Mouse (Mus musculus): ENCODE results near the gene Slc7a10.

The Slc7a10 gene

DNA sequence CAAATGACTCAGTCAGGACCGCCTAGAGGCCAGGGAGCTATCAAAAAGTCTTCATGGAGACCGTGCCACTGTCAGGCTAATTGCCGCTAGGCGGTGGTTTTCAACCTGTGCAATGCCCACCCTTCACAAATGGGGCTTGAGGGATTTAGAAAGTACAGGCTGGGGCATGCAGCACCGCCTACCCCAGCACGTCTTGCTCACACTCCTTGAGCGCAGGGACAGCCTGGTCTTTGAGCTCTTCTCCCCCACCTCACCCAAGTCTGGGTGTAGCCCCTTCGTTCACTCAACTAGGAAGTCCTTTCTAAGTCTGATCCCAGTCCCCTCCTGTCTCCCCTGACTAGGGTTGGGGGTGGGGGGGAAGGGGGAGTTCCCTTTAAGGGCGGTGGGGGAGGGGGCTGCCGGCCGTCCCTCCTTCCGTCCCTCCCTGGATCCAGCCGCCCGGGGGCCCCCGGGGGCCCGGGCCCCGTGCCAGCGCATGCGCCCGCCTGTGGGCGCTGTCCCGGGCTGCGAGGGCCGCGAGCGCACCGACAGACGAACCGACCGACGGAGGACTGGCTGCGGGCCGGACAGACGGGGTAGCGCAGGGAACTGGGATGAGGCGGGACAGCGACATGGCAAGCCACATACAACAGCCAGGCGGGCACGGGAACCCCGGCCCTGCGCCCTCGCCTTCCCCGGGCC, at the start of gene Slc7a10:
Slc7a10 (plus strand) TSS at position 497 of the 681 bp plus-strand sequence.
- DNase-seq (ENCODE audit: low spot score in 2 of 2), result no peak

GRCm38 (mm10) chr7:35137524-35137923, 48.7 kb upstream of the Slc7a10 start:
- no peak for DNase-seq (ENCODE audit: low spot score in 2 of 2)

DNA sequence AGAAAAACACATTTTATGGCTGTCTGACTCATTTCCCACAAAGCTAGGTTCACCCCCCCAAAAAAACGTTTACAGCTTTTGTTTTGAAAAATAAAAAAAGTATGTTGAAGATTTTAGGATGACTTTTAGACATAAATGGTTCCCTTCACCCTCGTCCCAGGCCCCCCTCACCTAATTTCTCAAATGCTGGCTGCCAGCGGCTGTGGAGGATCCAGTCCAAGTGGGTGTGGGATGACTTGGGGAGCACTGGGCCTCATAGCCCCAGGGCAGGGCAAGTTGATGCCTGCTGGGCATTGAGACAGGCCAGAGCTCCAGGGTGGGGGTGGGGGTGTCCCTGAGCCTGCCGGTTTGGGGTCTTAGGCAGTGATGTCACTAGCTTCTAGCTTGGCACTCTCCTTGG, 47.7 kb upstream of the Slc7a10 start:
- no peak for DNase-seq (ENCODE audit: low spot score in 2 of 2)

DNA sequence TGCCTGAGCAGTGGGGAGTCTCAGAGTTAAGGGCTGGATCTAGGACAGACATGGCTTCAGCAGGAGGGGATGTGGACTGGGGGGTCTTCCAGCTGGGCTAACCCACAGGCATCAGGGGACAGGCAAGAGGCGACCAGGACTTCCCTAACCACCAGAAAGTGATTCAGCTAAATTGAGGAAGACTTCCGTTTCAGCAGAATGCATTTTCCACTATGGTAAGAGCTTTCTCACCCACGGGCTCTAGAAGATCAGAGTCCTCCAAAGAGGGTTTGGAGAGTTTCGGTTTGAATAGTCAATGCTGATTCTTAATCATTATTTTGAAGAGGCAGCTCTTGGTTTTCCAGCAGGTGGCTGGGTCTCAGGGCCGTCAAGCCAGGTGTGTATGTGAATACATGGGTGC, 46.3 kb upstream of the Slc7a10 start:
- no peak for DNase-seq (ENCODE audit: low spot score in 2 of 2)

- no peak for DNase-seq (ENCODE audit: low spot score in 2 of 2)
These were observed 44.7 kb upstream of the Slc7a10 start for GRCm38 (mm10) chr7:35141519-35141918.

GRCm38 (mm10) chr7:35142522-35142921, 43.7 kb upstream of the Slc7a10 start:
- DNase-seq (ENCODE audit: low spot score in 2 of 2), result no peak

- DNase-seq (ENCODE audit: low spot score in 2 of 2), result no peak
These were observed 42.1 kb upstream of the Slc7a10 start for GRCm38 (mm10) chr7:35143864-35144618.

DNA sequence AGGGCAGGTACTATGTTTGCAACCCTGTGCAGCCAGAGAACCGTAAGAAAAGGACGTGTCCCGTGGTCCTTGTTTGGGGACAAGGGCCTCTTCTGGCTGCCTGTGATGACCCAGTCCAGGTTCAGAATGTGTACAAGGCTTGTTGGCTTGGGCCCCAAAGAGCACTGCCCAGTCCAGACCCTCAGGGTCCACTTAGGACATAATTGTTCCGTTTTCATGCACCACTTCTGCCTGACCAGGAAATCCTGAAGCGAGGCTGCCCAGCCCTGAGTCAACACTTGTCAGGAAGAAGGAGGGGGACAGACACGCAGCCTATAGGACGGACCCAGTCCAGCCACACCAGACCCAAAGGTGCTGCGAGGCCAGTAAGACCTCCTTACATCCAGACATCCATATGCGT, 41.1 kb upstream of the Slc7a10 start:
- DNase-seq (ENCODE audit: low spot score in 2 of 2), result no peak

GRCm38 (mm10) chr7:35146269-35146668, 39.9 kb upstream of the Slc7a10 start:
- DNase-seq (ENCODE audit: low spot score in 2 of 2), result no peak

- DNase-seq (ENCODE audit: low spot score in 2 of 2), result no peak
These were observed 36.4 kb upstream of the Slc7a10 start for GRCm38 (mm10) chr7:35149616-35150433.

DNA sequence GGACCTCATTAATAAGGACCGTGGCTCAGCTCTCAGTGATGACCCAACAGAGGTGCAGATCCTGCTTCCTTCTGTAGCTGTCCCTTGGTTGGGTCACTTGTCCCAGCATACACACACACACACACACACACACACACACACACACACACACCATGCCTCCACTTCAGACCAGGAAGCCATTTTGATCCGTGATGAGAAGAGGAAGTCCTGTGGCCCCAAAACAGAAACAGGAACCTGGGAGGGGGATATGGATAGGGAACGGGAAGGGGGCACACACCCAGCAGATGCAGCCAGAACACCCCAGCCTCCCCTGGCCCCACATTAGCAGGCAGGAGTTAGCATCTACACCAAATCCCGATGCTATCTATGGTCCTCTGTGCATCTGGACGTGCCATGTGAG, 35.3 kb upstream of the Slc7a10 start:
- no peak for DNase-seq (ENCODE audit: low spot score in 2 of 2)

DNA sequence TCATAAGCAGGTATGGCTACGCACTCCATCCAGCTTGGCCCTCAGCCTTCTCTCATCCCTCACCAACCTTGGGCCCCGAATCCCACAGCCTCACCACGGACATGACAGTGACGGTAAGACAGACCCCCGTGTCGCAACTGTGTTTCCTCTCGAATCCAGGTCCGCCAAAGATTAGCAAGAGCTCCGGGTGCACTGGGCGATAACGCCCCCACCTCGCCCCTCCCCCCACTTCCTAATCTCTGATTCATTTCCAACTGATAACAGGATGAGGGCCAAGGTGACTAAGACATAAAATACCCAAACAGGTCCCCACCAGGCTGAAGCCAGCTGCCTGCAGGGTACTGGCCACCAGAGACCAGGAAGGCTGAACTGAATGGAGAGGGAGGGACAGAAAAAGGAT, 31.7 kb upstream of the Slc7a10 start:
- DNase-seq (ENCODE audit: low spot score in 2 of 2), result no peak

GRCm38 (mm10) chr7:35156561-35157477, 29.4 kb upstream of the Slc7a10 start:
- no peak for DNase-seq (ENCODE audit: low spot score in 2 of 2)

- DNase-seq (ENCODE audit: low spot score in 2 of 2), result no peak
These were observed 28.7 kb upstream of the Slc7a10 start for GRCm38 (mm10) chr7:35157512-35157911.

GRCm38 (mm10) chr7:35162443-35162842, 23.7 kb upstream of the Slc7a10 start:
- no peak for DNase-seq (ENCODE audit: low spot score in 2 of 2)

DNA sequence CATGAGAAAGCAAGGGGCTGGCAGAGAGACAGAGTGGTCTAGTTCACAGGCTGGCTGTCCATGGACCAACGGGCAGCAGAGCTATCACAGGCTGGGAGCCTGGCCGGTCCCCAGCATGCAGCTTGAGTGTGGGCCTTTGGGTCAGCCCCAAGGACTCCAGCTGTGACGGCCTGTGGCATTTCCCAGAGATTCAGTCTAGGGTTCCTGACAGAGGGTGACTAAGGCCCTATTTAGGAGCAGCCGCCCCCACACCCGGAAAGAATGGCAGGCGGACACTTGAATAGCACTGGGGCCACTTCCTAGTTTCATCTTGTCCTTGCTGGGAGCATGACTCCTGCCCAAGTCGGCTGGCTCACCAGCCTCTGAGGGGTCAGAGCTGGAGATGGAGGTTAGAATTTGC, 22.6 kb upstream of the Slc7a10 start:
- no peak for DNase-seq (ENCODE audit: low spot score in 2 of 2)

GRCm38 (mm10) chr7:35164131-35164530, 22.1 kb upstream of the Slc7a10 start:
- DNase-seq (ENCODE audit: low spot score in 2 of 2), result no peak

DNA sequence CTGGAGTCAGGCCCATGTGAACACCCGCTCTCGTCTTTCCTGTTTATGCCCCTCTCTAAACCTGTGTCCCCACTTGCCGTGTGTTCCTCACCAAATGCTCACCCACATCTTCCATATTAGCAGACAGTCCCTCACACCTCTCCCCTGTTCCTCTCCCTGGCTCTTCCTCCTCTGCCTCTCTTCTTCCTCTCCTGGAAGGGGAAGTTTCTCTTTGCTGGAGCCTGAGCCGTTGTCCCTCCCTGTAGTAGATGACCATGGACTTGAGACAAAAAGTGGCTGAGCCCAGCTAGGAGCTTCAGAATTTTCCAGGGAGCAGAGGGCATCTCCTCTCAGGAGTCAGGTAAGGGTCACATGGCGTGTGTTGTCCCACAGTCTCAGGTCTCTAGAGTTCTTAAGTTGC, 19.2 kb upstream of the Slc7a10 start:
- DNase-seq (ENCODE audit: low spot score in 2 of 2), result no peak

DNA sequence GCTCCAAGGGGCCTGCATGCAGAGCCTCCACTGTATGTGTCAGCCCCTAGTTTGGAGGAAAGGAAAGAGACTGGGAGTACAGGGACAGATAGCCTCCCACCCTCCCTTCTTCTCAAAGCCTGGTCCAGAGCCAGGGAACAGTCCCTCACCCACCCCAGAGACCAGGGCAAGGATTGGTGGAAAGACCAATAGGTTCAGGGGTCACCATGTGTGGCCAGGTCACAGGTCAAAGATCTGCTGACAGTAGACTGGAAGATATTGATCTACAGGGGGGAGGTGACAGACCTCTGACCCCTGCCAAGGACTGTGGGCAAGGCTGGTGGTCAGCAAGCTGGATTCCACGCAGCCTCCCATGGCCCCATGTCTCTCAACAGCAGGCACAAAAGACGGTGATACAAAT, 18.3 kb upstream of the Slc7a10 start:
- DNase-seq (ENCODE audit: low spot score in 2 of 2), result no peak

DNA sequence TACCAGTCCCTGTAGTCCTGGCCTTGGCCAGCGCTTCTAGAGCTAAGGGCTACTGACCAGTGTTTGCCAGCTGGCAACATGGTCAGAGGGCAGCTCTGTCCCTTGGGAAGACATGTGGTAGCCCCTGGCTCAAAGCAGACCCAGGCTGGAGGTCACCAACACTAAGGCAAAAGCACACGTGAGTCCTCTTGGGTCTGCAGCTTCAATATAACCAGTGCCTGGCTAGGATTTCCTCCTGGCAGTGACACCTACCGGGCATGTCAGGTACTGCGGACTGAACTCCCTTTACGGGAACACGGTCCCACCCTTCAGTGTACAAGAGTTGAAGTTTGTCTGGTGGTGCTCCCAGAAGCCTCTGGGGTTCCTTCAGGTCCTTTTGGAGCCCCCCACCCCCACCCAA, 16.8 kb upstream of the Slc7a10 start:
- peak; percentile 61 to 83 for DNase-seq (ENCODE audit: low spot score in 2 of 2)

DNA sequence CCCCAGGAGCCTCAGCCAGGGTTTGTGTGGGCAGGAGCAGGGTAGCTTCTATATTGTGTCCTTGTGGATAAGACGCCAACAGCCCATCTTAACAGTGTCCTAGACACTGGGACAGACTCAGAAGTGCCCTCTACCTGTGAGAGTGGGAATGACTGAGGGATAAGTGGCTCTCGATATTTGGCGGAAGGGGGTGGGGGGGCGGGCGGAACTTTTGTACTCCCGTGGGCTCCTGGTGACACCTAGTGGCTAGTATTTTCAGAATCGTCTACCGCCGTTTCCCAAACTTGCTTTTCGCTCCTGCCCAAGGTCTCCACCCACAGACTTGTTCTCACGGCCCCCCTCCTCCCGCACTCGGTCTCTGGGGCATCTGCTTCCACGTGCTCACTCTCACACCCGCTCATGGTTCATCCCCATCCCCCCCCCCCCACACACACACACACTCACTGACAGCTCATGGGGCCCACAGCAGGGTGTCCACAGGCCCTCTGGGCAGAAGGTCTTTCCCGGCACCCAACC, 14.3 kb upstream of the Slc7a10 start:
- DNase-seq (ENCODE audit: low spot score in 2 of 2), result peak; percentile 30 to 69

Data from frontal cortex, postnatal 10 days (tissue).